Mouse (Mus musculus): ENCODE measurements around the gene Kalrn.
A peak's percentile ranks its signal among the peaks of the same experiment; 100 is the strongest.

Gene Kalrn

GRCm38 (mm10) chr16:34494741-34495140, 78.6 kb downstream of the Kalrn start:
- DNase-seq = no peak

GRCm38 (mm10) chr16:34493914-34494313, 79.4 kb downstream of the Kalrn start:
- peak; percentile 13 to 54 for DNase-seq

GRCm38 (mm10) chr16:34491225-34491624, 82.1 kb downstream of the Kalrn start:
- DNase-seq = no peak

GRCm38 (mm10) chr16:34490506-34490905, 82.8 kb downstream of the Kalrn start:
- no peak for DNase-seq

- DNase-seq = no peak
Observed at GRCm38 (mm10) chr16:34489805-34490325, 83.5 kb downstream of the Kalrn start.

- no peak for DNase-seq
Observed at GRCm38 (mm10) chr16:34487823-34488222, 85.5 kb downstream of the Kalrn start.

- no peak for DNase-seq
Observed at GRCm38 (mm10) chr16:34487268-34487667, 86.1 kb downstream of the Kalrn start.

- no peak for DNase-seq
Observed at GRCm38 (mm10) chr16:34485483-34485882, 87.8 kb downstream of the Kalrn start.

- DNase-seq = no peak
Observed at GRCm38 (mm10) chr16:34484921-34485320, 88.4 kb downstream of the Kalrn start.

- no peak for DNase-seq
Observed at GRCm38 (mm10) chr16:34484213-34484612, 89.1 kb downstream of the Kalrn start.

GRCm38 (mm10) chr16:34483716-34484115, 89.6 kb downstream of the Kalrn start:
- no peak for DNase-seq

- no peak for DNase-seq
Observed at GRCm38 (mm10) chr16:34474741-34475140, 98.6 kb downstream of the Kalrn start.

- DNase-seq = no peak
Observed at GRCm38 (mm10) chr16:34473891-34474290, 99.4 kb downstream of the Kalrn start.

- DNase-seq = no peak
Observed at GRCm38 (mm10) chr16:34471441-34471840, 101.9 kb downstream of the Kalrn start.

- DNase-seq = no peak
Observed at GRCm38 (mm10) chr16:34470343-34470742, 103.0 kb downstream of the Kalrn start.

GRCm38 (mm10) chr16:34469277-34469868, 104.0 kb downstream of the Kalrn start:
- no peak for DNase-seq

- DNase-seq = no peak
Observed at GRCm38 (mm10) chr16:34466649-34467048, 106.7 kb downstream of the Kalrn start.

GRCm38 (mm10) chr16:34456314-34456713, 117.0 kb downstream of the Kalrn start:
- peak; percentile 34 to 78 for DNase-seq

- DNase-seq = no peak
Observed at GRCm38 (mm10) chr16:34445666-34446065, 127.7 kb downstream of the Kalrn start.

GRCm38 (mm10) chr16:34441704-34442103, 131.6 kb downstream of the Kalrn start:
- no peak for DNase-seq

GRCm38 (mm10) chr16:34440994-34441414, 132.3 kb downstream of the Kalrn start:
- DNase-seq = peak; percentile 83 to 92

- peak; percentile 50 to 75 for DNase-seq
Observed at GRCm38 (mm10) chr16:34440019-34440615, 133.2 kb downstream of the Kalrn start.

GRCm38 (mm10) chr16:34430131-34430530, 143.2 kb downstream of the Kalrn start:
- no peak for DNase-seq

GRCm38 (mm10) chr16:34427654-34428053, 145.7 kb downstream of the Kalrn start:
- DNase-seq = no peak

GRCm38 (mm10) chr16:34421473-34421872, 151.9 kb downstream of the Kalrn start:
- no peak for DNase-seq
